Mouse (Mus musculus) G1E (cell line): ENCODE measurements around the gene Clec4a1.

ENCODE experiments used
- CTCF ChIP-seq: IDR thresholded peaks from 2 replicates; pipeline ENCODE4 v1.5.1; 2012; ENCODE audit warnings: low read depth, low read length, inconsistent platforms, mixed read lengths
- GATA1 ChIP-seq: IDR thresholded peaks from 2 replicates; pipeline ENCODE4 v1.6.1; 2012; ENCODE audit warnings: borderline replicate concordance, low read length, inconsistent platforms, mixed read lengths
- GATA2 ChIP-seq: IDR thresholded peaks from 2 replicates; pipeline ENCODE4 v1.6.1; 2012; ENCODE audit warnings: low read depth, low read length, inconsistent platforms, borderline replicate concordance
- POLR2AphosphoS5 ChIP-seq: IDR thresholded peaks from 2 replicates; pipeline ENCODE4 v1.6.1; 2012; ENCODE audit warnings: low read depth, low read length, inconsistent platforms; ENCODE audit not compliant: insufficient replicate concordance
- TAL1 ChIP-seq: conservative IDR thresholded peaks from 2 replicates; pipeline ENCODE4 v1.6.1; 2012; ENCODE audit warnings: low read depth, low read length, inconsistent platforms, mixed read lengths

DNA sequence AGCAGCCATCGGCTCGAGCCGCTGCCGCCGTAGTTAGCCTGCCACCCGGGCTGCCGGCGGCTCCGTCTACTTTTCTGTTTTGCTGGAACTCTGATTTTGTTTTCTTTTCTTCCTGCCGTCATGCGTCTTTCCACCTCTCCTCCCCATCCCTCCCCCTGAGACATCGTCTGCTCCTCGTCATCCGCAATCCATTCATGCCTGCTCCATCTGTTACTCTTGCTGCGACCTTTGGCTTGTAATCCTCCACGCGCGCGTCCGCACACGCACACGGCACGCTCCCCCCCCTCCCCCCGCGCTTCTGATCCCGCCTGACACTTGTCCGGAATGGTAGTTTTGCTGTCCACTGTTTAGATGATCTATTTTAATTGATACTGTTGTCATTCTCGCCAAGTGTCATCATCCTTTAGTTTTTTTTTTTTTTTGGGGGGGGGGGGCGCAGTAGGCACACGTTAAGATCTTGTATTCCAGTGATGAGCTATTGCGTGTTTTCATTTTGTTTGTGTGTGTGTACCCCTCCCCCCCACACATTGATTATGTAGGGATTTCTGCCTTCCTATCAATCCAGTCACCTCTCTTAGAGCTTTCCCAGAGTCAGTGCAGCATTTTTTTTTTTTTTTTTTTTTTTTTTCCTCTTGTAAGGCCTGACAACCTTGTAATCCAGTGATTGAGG is 46.8 kb upstream of the Clec4a1 start:
- TF ChIP-seq CTCF = no peak
- TF ChIP-seq GATA1 = no peak
- no peak for TF ChIP-seq POLR2AphosphoS5
- no peak for TF ChIP-seq TAL1
- no peak for TF ChIP-seq GATA2
